Mouse (Mus musculus) thymus, adult 2 months (tissue): Measurements from ENCODE around the gene Slc6a8. TPM values are rescaled to one million over a fixed set of nuclear protein-coding genes. Genes with fewer than 3 reads are reported as not detected.

Source experiments
- DNase-seq: peaks from one replicate; pipeline ENCODE4 v3.0.0; 2021
- H3K27ac ChIP-seq: fragments of 200-500 bp; 2 replicates; pipeline ENCODE4 v1.5.1; 2012; ENCODE audit warnings: low read length, control low read depth; ENCODE audit not compliant: control insufficient read depth, insufficient read depth
- H3K27me3 ChIP-seq: fragments of 200-500 bp; 2 replicates; pipeline ENCODE4 v1.6.1; 2012; ENCODE audit warnings: mild to moderate bottlenecking, low read length, moderate library complexity, mixed read lengths; ENCODE audit not compliant: control insufficient read depth, insufficient read depth
- H3K36me3 ChIP-seq: fragments of 200-500 bp; 2 replicates; pipeline ENCODE4 v1.6.1; 2012; ENCODE audit warnings: mild to moderate bottlenecking, low read length, moderate library complexity; ENCODE audit not compliant: control insufficient read depth, insufficient read depth
- H3K4me1 ChIP-seq: fragments of 200-500 bp; replicated peaks from 2 replicates; pipeline ENCODE4 v1.6.1; 2012; ENCODE audit warnings: low read length; ENCODE audit not compliant: control insufficient read depth, insufficient read depth
- H3K4me3 ChIP-seq: fragments of 200-500 bp; 2 replicates; pipeline ENCODE4 v1.5.1; 2012; ENCODE audit warnings: mild to moderate bottlenecking, low read length, control low read depth, moderate library complexity; ENCODE audit not compliant: control insufficient read depth, insufficient read depth
- CTCF ChIP-seq: fragments of 200-500 bp; IDR thresholded peaks from 2 replicates; pipeline ENCODE4 v1.5.1; 2012; ENCODE audit warnings: mild to moderate bottlenecking, control low read depth, low read length, moderate library complexity, borderline replicate concordance; ENCODE audit not compliant: control insufficient read depth, poor library complexity, insufficient read depth; ENCODE audit errors: extremely low read depth
- POLR2A ChIP-seq: fragments of 200-500 bp; IDR thresholded peaks from 2 replicates; pipeline ENCODE4 v1.6.1; 2012; ENCODE audit warnings: mild to moderate bottlenecking, low read length, control low read depth, moderate library complexity; ENCODE audit not compliant: control insufficient read depth, poor library complexity, insufficient read depth; ENCODE audit errors: extremely low read depth
- WGBS: fragments of 180-500 bp; shearing (Covaris S2); methylation state at CpG from one replicate; pipeline ENCODE4 v1.1.7; 2018; 5-methylcytosine and 5-hydroxymethylcytosine counted together
- polyA plus RNA-seq: library from polyadenylated mRNA; depleted of rRNA; stranded (reverse); fragments of >200 nt; gene quantifications from 2 replicates; pipeline ENCODE4 v1.2.3, GENCODE M21; 2012; rRNA removed

Gene Slc6a8
- polyA plus RNA-seq, 1 experiment = 44.5 TPM

- Histone ChIP-seq H3K4me1 (peaks cover 14% of the 10 kb centered on the region), H3K4me3 (peak overlapping the region; percentile 82), H3K27ac (peak overlapping the region; percentile 94), H3K27me3 (no peaks in the 10 kb centered on the region), H3K36me3 (peaks cover 6% of the 10 kb centered on the region; the same call in 1 of the 2 replicates)
- 6% methylated on average over 5 of the region's 5 CpGs for WGBS
- TF ChIP-seq POLR2A (no peak), CTCF (no peak)
- DNase-seq = peak; percentile 24
Measured at GRCm38 (mm10) chrX:73718686-73719362, 45.9 kb downstream of the Slc6a8 start.

- Histone ChIP-seq H3K4me3 (no peak overlapping the region), H3K36me3 (peaks cover 29% of the 10 kb centered on the region), H3K27ac (no peak overlapping the region), H3K4me1 (no peaks in the 10 kb centered on the region), H3K27me3 (no peaks in the 10 kb centered on the region)
- TF ChIP-seq POLR2A (no peak), CTCF (no peak)
- 95% methylated on average over 1 of the region's 1 CpGs for WGBS
- DNase-seq = no peak
Measured at GRCm38 (mm10) chrX:73730908-73731307, 58.0 kb downstream of the Slc6a8 start.

Other genes with a start within 250 kb of the Slc6a8 start
- 1.7 and 2.2 TPM in 2 replicates for gene Trex2, start 237.8 kb upstream of the Slc6a8 start, polyA plus RNA-seq
- 20.8 and 21.4 TPM in 2 replicates for gene Haus7, start 214.1 kb upstream of the Slc6a8 start, polyA plus RNA-seq
- 83.6 and 91.6 TPM in 2 replicates for gene Bgn, start 189.5 kb upstream of the Slc6a8 start, polyA plus RNA-seq
- gene Atp2b3, start 170.1 kb upstream of the Slc6a8 start, polyA plus RNA-seq = 0.05 and 0.06 TPM in 2 replicates
- 1.1 and 1.2 TPM in 2 replicates for gene Dusp9, start 33.7 kb upstream of the Slc6a8 start, polyA plus RNA-seq
- gene Pnck, start 13.0 kb upstream of the Slc6a8 start, polyA plus RNA-seq = 6.4 and 6.9 TPM in 2 replicates
- 45.8 and 54.4 TPM in 2 replicates for gene Bcap31, start 43.0 kb downstream of the Slc6a8 start, polyA plus RNA-seq
- 73.8 and 76.3 TPM in 2 replicates for gene Abcd1, start 43.4 kb downstream of the Slc6a8 start, polyA plus RNA-seq
- gene Plxnb3, start 83.9 kb downstream of the Slc6a8 start, polyA plus RNA-seq = 0.46 and 0.86 TPM in 2 replicates
- 4.9 and 5.4 TPM in 2 replicates for gene Srpk3, start 101.3 kb downstream of the Slc6a8 start, polyA plus RNA-seq
- 327 and 378 TPM in 2 replicates for gene Idh3g, start 113.7 kb downstream of the Slc6a8 start, polyA plus RNA-seq
- gene Ssr4, start 113.9 kb downstream of the Slc6a8 start, polyA plus RNA-seq = 189 and 216 TPM in 2 replicates
- gene Pdzd4, start 151.8 kb downstream of the Slc6a8 start, polyA plus RNA-seq = 6.2 and 7.3 TPM in 2 replicates
- gene Avpr2, start 219.0 kb downstream of the Slc6a8 start, polyA plus RNA-seq = 0.06 and 0.26 TPM in 2 replicates
- gene L1cam, start 223.0 kb downstream of the Slc6a8 start, polyA plus RNA-seq = 7.1 and 7.5 TPM in 2 replicates
- 574 and 583 TPM in 2 replicates for gene Arhgap4, start 248.7 kb downstream of the Slc6a8 start, polyA plus RNA-seq
- gene Naa10, start 248.8 kb downstream of the Slc6a8 start, polyA plus RNA-seq = 82.0 and 102 TPM in 2 replicates